Mouse (Mus musculus): ENCODE measurements around the gene Agmat.

- TF ChIP-seq CTCF (IDR thresholded peaks at IDR 0.05; ENCODE audit: insufficient read depth, low read length), result no peak
- no peak for TF ChIP-seq POLR2A (IDR thresholded peaks at IDR 0.05; ENCODE audit: borderline replicate concordance, extremely low read depth, low read depth, low read length)
Measured at GRCm38 (mm10) chr4:141713598-141714142, 32.8 kb upstream of the Agmat start.
